Mouse (Mus musculus): ENCODE data around the gene Rnf31. TPM values are rescaled to one million over a fixed set of nuclear protein-coding genes. Genes with fewer than 3 reads are reported as not detected.
A peak's percentile ranks its signal among the peaks of the same experiment; 100 is the strongest.

Rnf31 gene
- total and polyA plus RNA-seq, 3 experiments = 12.9 to 24.5 TPM; not detected in 1

GRCm38 (mm10) chr14:55643060-55643907 lies 51.8 kb downstream of the Rnf31 start, which contains the start of gene Tm9sf1 (continued):
- TF ChIP-seq USF1 (IDR thresholded peaks at IDR 0.05; ENCODE audit: low read depth, low read length) (no peak), POLR2AphosphoS5 (IDR thresholded peaks at IDR 0.05; ENCODE audit: borderline replicate concordance, low read depth, low read length) (no peak), MAFK (IDR thresholded peaks at IDR 0.05; ENCODE audit: borderline replicate concordance, low read depth, low read length) (no peak), ZKSCAN1 (IDR thresholded peaks at IDR 0.05; ENCODE audit: low read depth, low read length) (no peak)

- no peaks in the 10 kb centered on the region for H3K9me3 ChIP-seq (replicated peaks; ENCODE audit: insufficient read depth, low read length)
- H3K9ac ChIP-seq (ENCODE audit: control insufficient read depth, low read depth, low read length, poor library complexity, severe bottlenecking) = peak overlapping the region; percentile 87
- H3K79me2 ChIP-seq (ENCODE audit: control insufficient read depth, insufficient read depth, low read length, poor library complexity) = peaks cover 42% of the 10 kb centered on the region
- H3K4me3 ChIP-seq (ENCODE audit: control insufficient read depth in 1 of 2, insufficient read depth in 1 of 2, low read depth in 2 of 2, low read length in 2 of 2) = peak overlapping the region; percentile 76 to 83
- no peaks in the 10 kb centered on the region for H3K27me3 ChIP-seq (ENCODE audit: control insufficient read depth in 1 of 2, insufficient read depth in 2 of 2, low read length in 2 of 2)
- H3K36me3 ChIP-seq (ENCODE audit: control insufficient read depth in 1 of 2, insufficient read depth in 2 of 2, low read length in 2 of 2) = peaks cover 3 to 15% of the 10 kb centered on the region in 2 experiments; a peak in 3 of 4 replicates
- H3K27ac ChIP-seq (ENCODE audit: control insufficient read depth, low read depth, low read length) = no peak overlapping the region; the same call in 1 of the 2 replicates
- TF ChIP-seq ZKSCAN1 (IDR thresholded peaks at IDR 0.05; ENCODE audit: low read depth, low read length) (no peak), ELF1 (IDR thresholded peaks at IDR 0.05; ENCODE audit: low read depth, low read length) (no peak), NELFE (IDR thresholded peaks at IDR 0.05; ENCODE audit: low read depth, low read length) (no peak), BHLHE40 (IDR thresholded peaks at IDR 0.05; ENCODE audit: borderline replicate concordance, low read depth, low read length) (no peak), GABPA (IDR thresholded peaks at IDR 0.05; ENCODE audit: low read depth, low read length) (no peak), GATA1 (IDR thresholded peaks at IDR 0.05; ENCODE audit: low read depth, low read length) (no peak), USF1 (IDR thresholded peaks at IDR 0.05; ENCODE audit: low read depth, low read length) (no peak), TAL1 (IDR thresholded peaks at IDR 0.05; ENCODE audit: low read length) (no peak), TBP (IDR thresholded peaks at IDR 0.05; ENCODE audit: low read depth, low read length) (no peak), ZNF384 (IDR thresholded peaks at IDR 0.05; ENCODE audit: low read depth, low read length) (no peak), MXI1 (IDR thresholded peaks at IDR 0.05; ENCODE audit: low read depth, low read length) (no peak), SIN3A (IDR thresholded peaks at IDR 0.05; ENCODE audit: low read length) (no peak), CHD1 (IDR thresholded peaks at IDR 0.05; ENCODE audit: low read depth, low read length) (no peak), POLR2A (IDR thresholded peaks at IDR 0.05; ENCODE audit: control insufficient read depth in 1 of 2, insufficient read depth in 1 of 2, low read depth in 1 of 2, low read length in 2 of 2, poor library complexity in 1 of 2) (no peak), EP300 (IDR thresholded peaks at IDR 0.05; ENCODE audit: low read depth in 1 of 2, low read length in 2 of 2) (no peak), RCOR1 (IDR thresholded peaks at IDR 0.05; ENCODE audit: low read depth, low read length) (no peak), MYB (IDR thresholded peaks at IDR 0.05; ENCODE audit: low read depth, low read length) (no peak), POLR2AphosphoS2 (IDR thresholded peaks at IDR 0.05; ENCODE audit: low read length) (no peak)
- DNase-seq (ENCODE audit: low read depth, low spot score) = peak; percentile 20
- H3K4me1 ChIP-seq (ENCODE audit: control insufficient read depth in 1 of 2, insufficient read depth in 2 of 2, low read length in 2 of 2) = peaks cover 0 to 14% of the 10 kb centered on the region in 2 experiments; a peak in 2 of 4 replicates
Measured at GRCm38 (mm10) chr14:55644261-55644888, 52.9 kb downstream of the Rnf31 start.
